Mouse (Mus musculus): ENCODE results near the gene Mkrn1. TPM values are rescaled to one million over a fixed set of nuclear protein-coding genes. Genes with fewer than 3 reads are reported as not detected.
"Not testable (repeated sequence)": the region's sequence is repeated elsewhere in the genome, so short reads cannot be mapped to it uniquely, and the experiment has no call there.

The Mkrn1 gene
- polyA plus RNA-seq, 2 experiments: 31.2 to 66.6 TPM

DNA sequence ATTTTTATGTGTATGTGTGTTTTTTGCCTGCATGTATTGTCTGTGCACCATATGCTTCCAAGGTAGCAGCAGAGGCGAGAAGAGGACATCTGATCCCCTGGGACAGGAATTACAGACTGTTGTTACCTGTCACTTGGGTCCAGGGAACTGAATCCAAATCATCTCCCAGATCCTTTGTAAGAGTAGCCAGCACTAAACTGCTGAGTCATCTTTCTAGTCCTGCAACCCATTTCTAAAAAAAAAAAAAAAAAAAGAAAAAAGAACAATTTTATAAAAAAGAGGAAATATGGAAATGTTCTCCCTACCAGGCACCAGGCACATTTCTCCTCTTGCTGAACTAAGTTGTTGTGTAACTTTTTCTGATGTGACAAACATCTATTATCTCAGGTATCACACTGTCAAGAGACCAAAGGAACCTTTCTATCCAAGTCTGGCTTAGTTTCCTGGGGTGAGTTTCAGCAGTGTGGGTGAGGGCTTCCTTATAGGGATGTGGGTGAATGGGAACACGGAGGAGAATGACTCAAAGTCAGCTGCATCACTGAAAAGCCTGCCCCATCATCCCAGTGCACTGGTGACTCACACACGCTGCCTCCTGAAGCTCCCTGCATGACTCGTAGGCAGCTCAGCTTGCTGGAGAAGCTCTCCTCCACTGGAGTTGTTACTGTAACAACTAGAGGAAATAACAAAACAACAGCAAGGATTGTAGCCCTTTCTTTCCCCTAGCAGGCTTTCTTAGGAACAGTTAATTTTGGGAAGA is 27.3 kb upstream of the Mkrn1 start:
- no peak overlapping the region for H3K27ac ChIP-seq (replicated peaks; ENCODE audit: low read depth, low read length)
- H3K9ac ChIP-seq (ENCODE audit: low read depth, low read length, severe bottlenecking): no peak overlapping the region
- no peaks in the 10 kb centered on the region for H3K27me3 ChIP-seq (ENCODE audit: control insufficient read depth, insufficient read depth, low read length)
- no peaks in the 10 kb centered on the region for H3K36me3 ChIP-seq (ENCODE audit: control insufficient read depth, insufficient read depth, low read length)
- no peak for ATAC-seq (ENCODE audit: low FRiP score, low read depth)
- no peaks in the 10 kb centered on the region for H3K9me3 ChIP-seq (ENCODE audit: control insufficient read depth, low read length)
- no peaks in the 10 kb centered on the region for H3K4me1 ChIP-seq (ENCODE audit: control insufficient read depth, insufficient read depth, low read length)
- DNase-seq (ENCODE audit: low spot score): no peak
- 47% methylated on average over 4 of the region's 4 CpGs for WGBS
- no peak overlapping the region for H3K4me3 ChIP-seq (replicated peaks; ENCODE audit: low read length)
- no peak overlapping the region for H3K4me2 ChIP-seq (replicated peaks; ENCODE audit: low read depth, low read length, severe bottlenecking)
- no peak for TF ChIP-seq POLR2A (IDR thresholded peaks at IDR 0.05; ENCODE audit: borderline replicate concordance, extremely low read depth, insufficient read depth, insufficient read length)

DNA sequence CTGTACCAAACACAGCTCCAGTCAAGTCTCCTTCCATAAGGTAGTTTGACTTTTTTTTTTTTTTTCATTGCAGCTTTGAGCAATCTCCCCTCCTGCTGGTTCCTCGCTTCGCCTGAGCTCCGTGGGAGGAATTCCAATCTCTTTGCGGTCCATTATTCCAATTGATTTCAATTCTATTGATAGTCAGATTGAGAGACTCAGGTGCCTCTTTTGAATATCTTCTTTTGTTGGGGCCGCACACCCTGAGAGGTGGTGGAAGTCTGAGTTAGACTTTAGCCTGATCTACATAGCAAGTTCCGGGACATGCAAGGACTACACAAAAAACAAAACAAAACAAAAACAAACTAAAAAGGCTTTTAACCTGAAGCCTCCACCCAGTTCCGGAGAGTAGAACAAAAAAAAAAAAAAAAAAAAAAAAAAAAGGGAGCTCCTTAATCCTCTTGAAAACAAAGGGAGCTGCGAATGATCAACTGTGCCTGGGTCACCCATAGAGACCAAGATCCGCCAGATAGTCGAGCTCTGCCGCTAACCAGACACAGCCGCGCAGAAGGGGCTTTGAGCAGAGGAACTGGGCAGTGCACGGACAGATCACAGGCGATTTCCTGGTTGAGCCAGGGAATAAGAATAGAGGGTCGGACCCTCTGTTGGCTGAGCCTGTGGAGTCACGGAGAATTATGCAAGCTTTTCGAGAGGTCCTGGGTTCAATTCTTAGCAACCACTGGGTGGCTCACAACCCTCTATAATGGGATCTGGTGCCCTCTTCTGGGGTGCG is 25.7 kb upstream of the Mkrn1 start:
- WGBS: 28% methylated on average over 19 of the region's 19 CpGs
- Histone ChIP-seq H3K27ac (replicated peaks; ENCODE audit: low read depth, low read length) (no peak overlapping the region), H3K36me3 (ENCODE audit: control insufficient read depth, insufficient read depth, low read length) (no peaks in the 10 kb centered on the region), H3K9ac (ENCODE audit: low read depth, low read length, severe bottlenecking) (no peak overlapping the region), H3K27me3 (ENCODE audit: control insufficient read depth, insufficient read depth, low read length) (no peaks in the 10 kb centered on the region), H3K4me2 (replicated peaks; ENCODE audit: low read depth, low read length, severe bottlenecking) (no peak overlapping the region), H3K4me3 (replicated peaks; ENCODE audit: low read length) (no peak overlapping the region), H3K9me3 (ENCODE audit: control insufficient read depth, low read length) (no peaks in the 10 kb centered on the region), H3K4me1 (ENCODE audit: control insufficient read depth, insufficient read depth, low read length) (no peaks in the 10 kb centered on the region)
- DNase-seq (ENCODE audit: low spot score): no peak
- no peak for TF ChIP-seq POLR2A (IDR thresholded peaks at IDR 0.05; ENCODE audit: borderline replicate concordance, extremely low read depth, insufficient read depth, insufficient read length)
- ATAC-seq (ENCODE audit: low FRiP score, low read depth): no peak

DNA sequence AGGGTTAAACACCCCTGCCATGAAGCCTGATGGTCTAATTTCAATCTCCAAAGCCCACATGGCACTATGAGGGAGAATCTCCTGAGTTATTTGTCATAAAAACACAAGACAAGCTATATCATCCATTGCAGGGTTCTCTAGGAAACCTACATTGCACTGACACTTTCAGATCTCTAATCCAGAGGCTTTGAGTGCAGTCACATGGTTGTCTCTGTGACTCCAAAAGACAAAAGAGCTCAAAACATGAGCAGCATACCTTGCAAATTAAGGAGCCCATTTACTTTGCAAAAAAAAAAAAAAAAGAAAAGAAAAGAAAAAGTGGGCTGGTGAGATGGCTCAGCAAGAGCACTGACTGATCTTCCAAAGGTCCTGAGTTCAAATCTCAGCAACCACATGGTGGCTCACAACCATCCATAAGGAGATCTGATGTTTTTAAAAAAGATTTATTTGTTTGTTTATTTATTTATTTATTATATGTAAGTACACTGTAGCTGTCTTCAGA is 22.6 kb upstream of the Mkrn1 start:
- no peak for ATAC-seq (ENCODE audit: low FRiP score, low read depth)
- no peak overlapping the region for H3K9ac ChIP-seq (ENCODE audit: low read depth, low read length, severe bottlenecking)
- H3K27me3 ChIP-seq (ENCODE audit: control insufficient read depth, insufficient read depth, low read length): no peaks in the 10 kb centered on the region
- no peaks in the 10 kb centered on the region for H3K36me3 ChIP-seq (ENCODE audit: control insufficient read depth, insufficient read depth, low read length)
- no peak for DNase-seq (ENCODE audit: low spot score)
- TF ChIP-seq POLR2A (IDR thresholded peaks at IDR 0.05; ENCODE audit: borderline replicate concordance, extremely low read depth, insufficient read depth, insufficient read length): no peak
- H3K4me2 ChIP-seq (replicated peaks; ENCODE audit: low read depth, low read length, severe bottlenecking): no peak overlapping the region
- H3K4me3 ChIP-seq (replicated peaks; ENCODE audit: low read length): no peak overlapping the region
- H3K4me1 ChIP-seq (ENCODE audit: control insufficient read depth, insufficient read depth, low read length): no peaks in the 10 kb centered on the region
- no peak overlapping the region for H3K27ac ChIP-seq (replicated peaks; ENCODE audit: low read depth, low read length)
- no peaks in the 10 kb centered on the region for H3K9me3 ChIP-seq (ENCODE audit: control insufficient read depth, low read length)

DNA sequence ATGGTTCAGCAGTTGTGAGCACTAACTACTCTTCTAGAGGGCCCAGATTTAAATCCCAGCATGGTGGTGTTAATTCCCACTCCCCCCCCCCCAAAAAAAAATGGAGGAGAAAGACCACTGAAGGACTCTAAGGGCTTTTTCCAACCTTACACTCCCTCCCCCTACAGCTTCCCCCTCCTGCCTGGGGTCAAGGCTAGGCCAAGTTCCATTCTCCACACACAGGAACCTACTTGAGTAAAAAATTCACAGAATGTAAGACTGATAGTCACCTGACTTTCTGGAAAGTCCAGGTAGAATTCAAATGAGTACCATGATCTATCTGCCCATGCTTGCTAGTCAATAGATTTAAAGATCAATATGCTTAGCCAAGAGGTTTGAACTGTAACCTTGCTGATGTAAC is 19.9 kb upstream of the Mkrn1 start:
- H3K9ac ChIP-seq (ENCODE audit: low read depth, low read length, severe bottlenecking): no peak overlapping the region
- H3K4me1 ChIP-seq (ENCODE audit: control insufficient read depth, insufficient read depth, low read length): no peaks in the 10 kb centered on the region
- no peak for TF ChIP-seq POLR2A (IDR thresholded peaks at IDR 0.05; ENCODE audit: borderline replicate concordance, extremely low read depth, insufficient read depth, insufficient read length)
- H3K9me3 ChIP-seq (ENCODE audit: control insufficient read depth, low read length): no peaks in the 10 kb centered on the region
- H3K27me3 ChIP-seq (ENCODE audit: control insufficient read depth, insufficient read depth, low read length): no peaks in the 10 kb centered on the region
- ATAC-seq (ENCODE audit: low FRiP score, low read depth): no peak
- H3K4me3 ChIP-seq (replicated peaks; ENCODE audit: low read length): no peak overlapping the region
- no peak overlapping the region for H3K4me2 ChIP-seq (replicated peaks; ENCODE audit: low read depth, low read length, severe bottlenecking)
- DNase-seq (ENCODE audit: low spot score): no peak
- no peaks in the 10 kb centered on the region for H3K36me3 ChIP-seq (ENCODE audit: control insufficient read depth, insufficient read depth, low read length)
- no peak overlapping the region for H3K27ac ChIP-seq (replicated peaks; ENCODE audit: low read depth, low read length)

DNA sequence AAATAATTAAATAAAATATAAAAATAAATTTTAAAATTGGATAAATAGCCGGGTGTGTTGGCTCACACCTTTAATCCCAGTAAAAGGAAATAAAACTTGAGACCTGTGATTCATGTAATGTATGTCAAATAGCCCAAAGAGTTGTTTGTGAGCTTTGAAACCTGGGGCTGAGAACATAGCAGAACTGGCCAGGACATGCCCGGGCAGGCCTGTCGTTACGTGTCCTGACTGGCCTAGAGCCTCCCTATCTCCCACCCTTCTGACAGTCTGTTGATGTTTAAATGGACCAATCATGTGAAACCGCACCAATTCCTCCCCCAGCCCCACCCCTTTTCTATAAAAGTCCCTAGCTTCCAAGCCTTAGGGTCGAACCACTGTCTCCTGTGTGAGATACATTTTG is 17.3 kb upstream of the Mkrn1 start:
- H3K4me3 ChIP-seq (replicated peaks; ENCODE audit: low read length); H3K36me3 ChIP-seq (ENCODE audit: control insufficient read depth, insufficient read depth, low read length); DNase-seq (ENCODE audit: low spot score); H3K9me3 ChIP-seq (ENCODE audit: control insufficient read depth, low read length); H3K9ac ChIP-seq (ENCODE audit: low read depth, low read length, severe bottlenecking); H3K4me1 ChIP-seq (ENCODE audit: control insufficient read depth, insufficient read depth, low read length); H3K4me2 ChIP-seq (replicated peaks; ENCODE audit: low read depth, low read length, severe bottlenecking); H3K27me3 ChIP-seq (ENCODE audit: control insufficient read depth, insufficient read depth, low read length); H3K27ac ChIP-seq (replicated peaks; ENCODE audit: low read depth, low read length); ATAC-seq (ENCODE audit: low FRiP score, low read depth): not testable (repeated sequence)
- 90% methylated on average over 6 of the region's 6 CpGs for WGBS

Data from limb, embryonic 14.5 days (tissue).